Mouse (Mus musculus) small intestine, adult 2 months (tissue): ENCODE results near the gene Gm16181. TPM values are rescaled to one million over a fixed set of nuclear protein-coding genes. Genes with fewer than 3 reads are reported as not detected.
"Not testable (repeated sequence)": the region's sequence is repeated elsewhere in the genome, so short reads cannot be mapped to it uniquely, and the experiment has no call there.

Source experiments
- H3K27ac ChIP-seq: fragments of 200-500 bp; 2 replicates; pipeline ENCODE4 v1.5.1; 2012; ENCODE audit warnings: low read depth, low read length, control low read depth, inconsistent platforms; ENCODE audit not compliant: insufficient read depth
- H3K27me3 ChIP-seq: fragments of 200-500 bp; 2 replicates; pipeline ENCODE4 v1.6.1; 2012; ENCODE audit warnings: mild to moderate bottlenecking, moderate library complexity, low read length, inconsistent platforms; ENCODE audit not compliant: control insufficient read depth, insufficient read depth
- H3K36me3 ChIP-seq: fragments of 200-500 bp; 2 replicates; pipeline ENCODE4 v1.6.1; 2012; ENCODE audit warnings: mild to moderate bottlenecking, low read length, control low read depth, inconsistent platforms; ENCODE audit not compliant: control insufficient read depth, insufficient read depth
- H3K4me1 ChIP-seq: fragments of 200-500 bp; 2 replicates; pipeline ENCODE4 v1.6.1; 2012; ENCODE audit warnings: low read length, inconsistent platforms, mixed read lengths; ENCODE audit not compliant: control insufficient read depth, insufficient read depth, insufficient read length
- H3K4me3 ChIP-seq: fragments of 200-500 bp; 2 replicates; pipeline ENCODE4 v1.5.1; 2012; ENCODE audit warnings: low read depth, mild to moderate bottlenecking, control low read depth, inconsistent platforms, low read length, moderate library complexity
- CTCF ChIP-seq: fragments of 200-500 bp; IDR thresholded peaks from 2 replicates; pipeline ENCODE4 v1.5.1; 2012; ENCODE audit warnings: low read depth, mild to moderate bottlenecking, control low read depth, inconsistent platforms, low read length, moderate library complexity, mixed read lengths; ENCODE audit not compliant: insufficient replicate concordance, insufficient read length; ENCODE audit errors: extremely low read depth
- POLR2A ChIP-seq: fragments of 200-500 bp; IDR thresholded peaks from 2 replicates; pipeline ENCODE4 v1.6.1; 2012; ENCODE audit warnings: low read depth, mild to moderate bottlenecking, control low read depth, inconsistent platforms, low read length, moderate library complexity
- WGBS: fragments of 180-500 bp; shearing (Covaris S2); methylation state at CpG from one replicate; pipeline ENCODE4 v1.1.7; 2018; 5-methylcytosine and 5-hydroxymethylcytosine counted together
- polyA plus RNA-seq: library from polyadenylated mRNA; depleted of rRNA; stranded (reverse); fragments of >200 nt; gene quantifications from 2 replicates; pipeline ENCODE4 v1.2.3, GENCODE M21; 2012

Gm16181 gene
- polyA plus RNA-seq, 1 experiment = not detected

- 28% methylated on average over 18 of the region's 18 CpGs for WGBS
Measured at GRCm38 (mm10) chr17:35233114-35233980, 12.7 kb downstream of the Gm16181 start, which contains the start of gene Atp6v1g2. TSS of gene Atp6v1g2 (plus strand) at chr17:35233660.

GRCm38 (mm10) chr17:35234090-35234489 lies 13.5 kb downstream of the Gm16181 start:
- peak overlapping the region; percentile 86 for H3K27ac ChIP-seq
- H3K27me3 ChIP-seq, H3K4me1 ChIP-seq: not testable (repeated sequence)
- peaks cover 16% of the 10 kb centered on the region for H3K36me3 ChIP-seq
- H3K4me3 ChIP-seq = peak overlapping the region; percentile 26; the same call in 1 of the 2 replicates
- 51% methylated on average over 7 of the region's 7 CpGs for WGBS

More at GRCm38 (mm10) chr17:35233114-35233980, 12.7 kb downstream of the Gm16181 start, which contains the start of gene Atp6v1g2:
- no peak; the same call in 1 of the 2 replicates for TF ChIP-seq CTCF
- no peak for TF ChIP-seq POLR2A
- Histone ChIP-seq H3K27me3 (no peaks in the 10 kb centered on the region), H3K27ac (peak within 1 kb of the TSS; percentile 86), H3K4me3 (peak within 1 kb of the TSS; percentile 26), H3K36me3 (peaks cover 19% of the 10 kb centered on the region), H3K4me1 (peaks cover 9% of the 10 kb centered on the region)

- peaks cover 8% of the 10 kb centered on the region for H3K36me3 ChIP-seq
- peak overlapping the region; percentile 92 for H3K4me3 ChIP-seq
- H3K27me3 ChIP-seq = no peaks in the 10 kb centered on the region
- TF ChIP-seq CTCF (no peak), POLR2A (no peak)
- WGBS = 6% methylated on average over 31 of the region's 31 CpGs
- H3K27ac ChIP-seq = peak overlapping the region; percentile 97
- H3K4me1 ChIP-seq = peaks cover 9% of the 10 kb centered on the region
Measured at GRCm38 (mm10) chr17:35234903-35235302, 14.3 kb downstream of the Gm16181 start.

- TF ChIP-seq POLR2A = peak; percentile 71
- no peak for TF ChIP-seq CTCF
- no peaks in the 10 kb centered on the region for H3K27me3 ChIP-seq
- WGBS = under 1% methylated on average over 35 of the region's 35 CpGs
- peaks cover 6% of the 10 kb centered on the region; the same call in 1 of the 2 replicates for H3K36me3 ChIP-seq
- peak within 1 kb of the TSS; percentile 99 for H3K27ac ChIP-seq
- H3K4me3 ChIP-seq = peak within 1 kb of the TSS; percentile 92
- H3K4me1 ChIP-seq = peaks cover 15% of the 10 kb centered on the region
Measured at GRCm38 (mm10) chr17:35235614-35236389, 15.2 kb downstream of the Gm16181 start, which contains the start of gene Nfkbil1. TSS of gene Nfkbil1 (minus strand) at chr17:35235792.

- H3K27me3 ChIP-seq = no peaks in the 10 kb centered on the region
- H3K27ac ChIP-seq = peak overlapping the region; percentile 99
- WGBS = 1% methylated on average over 18 of the region's 18 CpGs
- TF ChIP-seq CTCF = peak; percentile 96
- no peak; the same call in 1 of the 2 replicates for TF ChIP-seq POLR2A
- H3K4me3 ChIP-seq = peak overlapping the region; percentile 74
- peaks cover 15% of the 10 kb centered on the region for H3K4me1 ChIP-seq
- H3K36me3 ChIP-seq = peaks cover under 1% of the 10 kb centered on the region; the same call in 1 of the 2 replicates
Measured at GRCm38 (mm10) chr17:35236390-35236746, 15.7 kb downstream of the Gm16181 start.

GRCm38 (mm10) chr17:35236996-35237395 lies 16.4 kb downstream of the Gm16181 start:
- H3K4me3 ChIP-seq = no peak overlapping the region
- no peaks in the 10 kb centered on the region for H3K27me3 ChIP-seq
- no peak for TF ChIP-seq CTCF
- WGBS = 83% methylated on average over 9 of the region's 9 CpGs
- H3K36me3 ChIP-seq = no peaks in the 10 kb centered on the region
- peaks cover 12% of the 10 kb centered on the region for H3K4me1 ChIP-seq
- H3K27ac ChIP-seq = no peak overlapping the region

- TF ChIP-seq CTCF = no peak
- no peak for TF ChIP-seq POLR2A
- Histone ChIP-seq H3K4me1 (peaks cover 12% of the 10 kb centered on the region), H3K27ac (no peak overlapping the region), H3K27me3 (no peaks in the 10 kb centered on the region), H3K4me3 (no peak overlapping the region), H3K36me3 (no peaks in the 10 kb centered on the region)
- WGBS = 95% methylated on average over 12 of the region's 12 CpGs
Measured at GRCm38 (mm10) chr17:35237504-35237903, 16.9 kb downstream of the Gm16181 start.
